Mouse (Mus musculus): Measurements from ENCODE around the gene Mrgpre. TPM values are rescaled to one million over a fixed set of nuclear protein-coding genes. Genes with fewer than 3 reads are reported as not detected.

The Mrgpre gene
- polyA plus RNA-seq, 1 experiment = 2.8 TPM

DNA sequence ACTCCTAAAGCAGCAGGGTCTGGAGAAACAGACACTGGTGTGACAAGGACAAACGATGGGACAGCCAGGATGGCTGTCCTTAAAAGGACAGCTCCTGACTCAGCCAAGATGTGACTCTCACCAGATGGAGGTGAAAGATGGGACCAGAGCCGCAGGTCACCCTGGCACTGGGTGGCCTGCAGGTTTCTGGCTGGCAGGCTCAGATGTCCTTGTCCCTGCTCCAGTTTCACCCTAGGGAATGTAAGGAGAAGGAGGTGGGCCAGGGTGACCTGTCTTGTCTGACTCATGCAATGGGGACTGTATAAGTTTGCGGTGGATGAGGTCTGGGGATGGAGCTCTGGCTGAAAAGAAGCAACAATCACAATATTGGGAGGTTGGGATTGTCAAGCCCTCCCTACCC is 31.7 kb downstream of the Mrgpre start:
- H3K27me3 ChIP-seq (replicated peaks; ENCODE audit: control insufficient read depth, insufficient read depth, low read length) = no peaks in the 10 kb centered on the region
- no peaks in the 10 kb centered on the region for H3K4me1 ChIP-seq (ENCODE audit: control insufficient read depth, insufficient read depth, low read length)
- WGBS = 83% methylated on average over 3 of the region's 3 CpGs
- no peaks in the 10 kb centered on the region for H3K36me3 ChIP-seq (ENCODE audit: control insufficient read depth, insufficient read depth, low read length)
- H3K27ac ChIP-seq (ENCODE audit: insufficient read depth, low read depth, low read length) = no peak overlapping the region
- no peak overlapping the region for H3K4me3 ChIP-seq (ENCODE audit: insufficient read depth, low read depth, low read length)
- TF ChIP-seq CTCF (conservative IDR thresholded peaks at IDR 0.05; ENCODE audit: insufficient read depth, insufficient read length, low read depth, low read length) = no peak
- TF ChIP-seq POLR2A (IDR thresholded peaks at IDR 0.05; ENCODE audit: low read depth, low read length) = no peak
- no peak for DNase-seq

DNA sequence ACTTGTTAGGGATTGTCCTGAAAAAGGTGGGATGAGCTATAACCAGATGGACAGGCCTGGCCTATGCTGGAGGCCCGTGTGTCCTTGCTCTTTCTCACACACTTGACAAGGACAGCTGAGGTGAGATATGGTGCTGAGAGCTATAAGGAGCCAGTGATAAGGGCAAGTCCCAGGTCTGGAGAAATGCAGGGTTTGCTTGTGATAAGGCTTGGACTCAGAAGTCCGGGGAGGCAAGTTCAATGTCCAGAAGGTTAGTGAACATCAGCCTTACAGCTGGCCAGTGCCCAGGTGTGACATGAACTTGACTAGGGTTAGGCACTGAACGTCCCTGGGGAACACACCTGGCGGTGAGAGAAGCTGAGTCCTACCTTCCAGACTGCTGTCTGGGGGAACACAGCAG is 32.2 kb downstream of the Mrgpre start:
- TF ChIP-seq CTCF (conservative IDR thresholded peaks at IDR 0.05; ENCODE audit: insufficient read depth, insufficient read length, low read depth, low read length) (no peak), POLR2A (IDR thresholded peaks at IDR 0.05; ENCODE audit: low read depth, low read length) (no peak)
- H3K27me3 ChIP-seq (replicated peaks; ENCODE audit: control insufficient read depth, insufficient read depth, low read length) = no peaks in the 10 kb centered on the region
- no peaks in the 10 kb centered on the region for H3K4me1 ChIP-seq (ENCODE audit: control insufficient read depth, insufficient read depth, low read length)
- no peak overlapping the region for H3K4me3 ChIP-seq (ENCODE audit: insufficient read depth, low read depth, low read length)
- DNase-seq = no peak
- no peak overlapping the region for H3K27ac ChIP-seq (ENCODE audit: insufficient read depth, low read depth, low read length)
- WGBS = 50% methylated on average over 4 of the region's 4 CpGs
- no peaks in the 10 kb centered on the region for H3K36me3 ChIP-seq (ENCODE audit: control insufficient read depth, insufficient read depth, low read length)

DNA sequence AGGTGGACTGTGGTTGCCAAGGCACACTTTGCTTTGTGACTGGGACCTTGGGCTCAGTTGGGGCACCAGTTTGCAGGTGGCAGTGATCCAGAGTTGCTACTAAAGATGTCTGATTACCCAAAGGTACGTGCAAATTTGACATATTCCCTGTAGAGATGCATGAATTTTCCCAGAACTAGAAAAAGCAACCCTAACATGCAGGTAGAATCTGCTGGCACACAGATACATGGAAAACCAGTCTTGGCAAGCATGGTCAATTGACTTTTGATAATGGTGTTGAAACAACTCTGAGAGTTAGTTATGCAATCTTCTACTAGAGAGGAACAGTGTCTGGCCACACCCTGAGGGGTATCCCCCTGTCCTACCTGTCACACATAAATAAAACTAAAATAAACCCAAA is 32.9 kb downstream of the Mrgpre start:
- Histone ChIP-seq H3K27ac (ENCODE audit: insufficient read depth, low read depth, low read length) (no peak overlapping the region), H3K4me3 (ENCODE audit: insufficient read depth, low read depth, low read length) (no peak overlapping the region), H3K27me3 (replicated peaks; ENCODE audit: control insufficient read depth, insufficient read depth, low read length) (no peaks in the 10 kb centered on the region), H3K4me1 (ENCODE audit: control insufficient read depth, insufficient read depth, low read length) (no peaks in the 10 kb centered on the region), H3K36me3 (ENCODE audit: control insufficient read depth, insufficient read depth, low read length) (no peaks in the 10 kb centered on the region)
- TF ChIP-seq CTCF (conservative IDR thresholded peaks at IDR 0.05; ENCODE audit: insufficient read depth, insufficient read length, low read depth, low read length) (no peak), POLR2A (IDR thresholded peaks at IDR 0.05; ENCODE audit: low read depth, low read length) (no peak)
- 74% methylated on average over 1 of the region's 1 CpGs for WGBS
- DNase-seq = no peak

DNA sequence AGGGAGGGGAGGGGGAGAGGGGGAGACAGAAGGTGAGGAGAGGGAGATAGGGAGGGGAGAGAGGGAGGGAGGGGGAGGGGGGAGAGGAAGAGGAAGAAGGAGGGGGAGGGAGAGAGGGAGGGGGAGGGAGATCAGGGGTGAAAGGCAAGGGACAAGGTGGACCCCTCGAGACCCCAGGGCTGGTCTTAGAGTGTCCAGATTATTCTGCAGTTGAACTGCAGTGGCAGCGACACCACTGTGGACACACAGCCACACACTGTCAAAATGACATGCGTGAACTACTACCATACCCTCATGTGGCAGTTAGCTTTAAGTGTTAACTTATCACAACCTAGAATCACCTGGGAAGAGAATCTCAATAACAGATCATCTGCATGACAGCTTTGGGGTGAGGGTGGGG is 35.3 kb downstream of the Mrgpre start:
- no peak overlapping the region for H3K27ac ChIP-seq (ENCODE audit: insufficient read depth, low read depth, low read length)
- no peaks in the 10 kb centered on the region for H3K36me3 ChIP-seq (ENCODE audit: control insufficient read depth, insufficient read depth, low read length)
- no peak overlapping the region for H3K4me3 ChIP-seq (ENCODE audit: insufficient read depth, low read depth, low read length)
- DNase-seq = no peak
- WGBS = 73% methylated on average over 3 of the region's 3 CpGs
- TF ChIP-seq CTCF (conservative IDR thresholded peaks at IDR 0.05; ENCODE audit: insufficient read depth, insufficient read length, low read depth, low read length) (no peak), POLR2A (IDR thresholded peaks at IDR 0.05; ENCODE audit: low read depth, low read length) (no peak)
- no peaks in the 10 kb centered on the region for H3K27me3 ChIP-seq (replicated peaks; ENCODE audit: control insufficient read depth, insufficient read depth, low read length)
- H3K4me1 ChIP-seq (ENCODE audit: control insufficient read depth, insufficient read depth, low read length) = no peaks in the 10 kb centered on the region

DNA sequence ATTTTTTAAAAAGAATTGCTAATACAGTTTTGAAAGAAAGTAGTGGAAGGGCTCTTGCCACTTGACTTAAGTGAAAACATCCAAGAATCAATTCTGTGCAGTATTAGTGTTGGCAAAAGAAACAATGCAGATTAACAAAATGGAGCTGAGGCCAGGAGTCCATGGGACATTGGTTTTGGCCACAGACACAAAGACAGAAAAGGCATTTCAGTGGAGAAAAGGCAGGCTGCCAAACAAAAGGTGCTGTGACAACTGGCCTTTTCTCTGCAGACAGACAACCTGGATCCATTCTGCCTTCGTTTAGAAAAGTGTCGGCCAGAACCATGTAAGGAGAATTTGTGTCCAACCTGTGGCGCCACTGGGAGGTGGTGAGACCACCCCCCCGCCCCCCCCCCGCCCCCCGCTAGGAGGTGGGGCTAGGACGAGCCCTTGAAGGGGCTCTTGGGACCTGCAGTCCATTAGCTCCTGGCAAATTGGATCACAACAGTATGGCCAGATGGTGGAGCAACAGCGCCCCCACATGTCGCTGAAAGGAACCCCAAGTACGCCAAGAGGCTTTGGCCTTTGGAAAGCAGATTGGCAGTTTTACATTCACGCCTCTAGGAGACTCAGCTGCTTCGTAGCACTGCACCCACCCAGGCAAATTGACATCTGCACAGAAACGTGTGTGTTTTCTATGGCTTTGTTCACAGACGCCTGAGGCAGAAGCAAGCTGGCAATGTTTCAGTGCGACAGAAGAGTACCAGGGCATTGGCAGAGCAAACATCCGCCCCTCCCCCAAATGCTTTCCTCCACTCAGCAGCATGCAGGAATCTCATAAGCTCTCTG is 36.0 kb downstream of the Mrgpre start:
- H3K36me3 ChIP-seq (ENCODE audit: control insufficient read depth, insufficient read depth, low read length) = no peaks in the 10 kb centered on the region
- no peaks in the 10 kb centered on the region for H3K27me3 ChIP-seq (replicated peaks; ENCODE audit: control insufficient read depth, insufficient read depth, low read length)
- H3K4me1 ChIP-seq (ENCODE audit: control insufficient read depth, insufficient read depth, low read length) = no peaks in the 10 kb centered on the region
- TF ChIP-seq CTCF (conservative IDR thresholded peaks at IDR 0.05; ENCODE audit: insufficient read depth, insufficient read length, low read depth, low read length) (peak; percentile 98), POLR2A (IDR thresholded peaks at IDR 0.05; ENCODE audit: low read depth, low read length) (no peak)
- WGBS = 4% methylated on average over 16 of the region's 16 CpGs
- H3K27ac ChIP-seq (ENCODE audit: insufficient read depth, low read depth, low read length) = no peak overlapping the region
- DNase-seq = peak; percentile 92
- no peak overlapping the region for H3K4me3 ChIP-seq (ENCODE audit: insufficient read depth, low read depth, low read length)

DNA sequence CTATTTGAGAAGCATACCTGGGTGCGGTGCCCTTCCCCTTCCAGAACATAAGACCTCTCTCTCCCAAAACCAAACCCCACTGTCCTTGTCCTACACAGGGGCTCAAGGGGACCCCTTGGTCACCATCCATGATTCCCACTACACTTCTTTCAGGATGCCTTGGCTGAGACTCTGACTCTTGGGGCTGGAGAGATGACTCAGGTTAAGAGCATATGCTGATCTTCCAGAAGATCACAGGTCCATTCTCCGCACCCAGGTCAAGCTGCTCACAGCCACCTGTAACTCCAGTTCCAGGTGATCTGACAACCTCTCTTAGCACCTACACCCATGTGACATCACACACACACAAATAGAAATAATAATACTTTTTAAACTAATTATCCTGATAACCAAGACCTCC is 43.6 kb downstream of the Mrgpre start:
- H3K27me3 ChIP-seq (replicated peaks; ENCODE audit: control insufficient read depth, insufficient read depth, low read length) = no peaks in the 10 kb centered on the region
- H3K27ac ChIP-seq (ENCODE audit: insufficient read depth, low read depth, low read length) = no peak overlapping the region; the same call in 1 of the 2 replicates
- H3K4me1 ChIP-seq (ENCODE audit: control insufficient read depth, insufficient read depth, low read length) = peaks cover 8% of the 10 kb centered on the region; the same call in 1 of the 2 replicates
- no peak for DNase-seq
- 28% methylated on average over 2 of the region's 2 CpGs for WGBS
- H3K4me3 ChIP-seq (ENCODE audit: insufficient read depth, low read depth, low read length) = peak overlapping the region; percentile 93
- no peak for TF ChIP-seq POLR2A (IDR thresholded peaks at IDR 0.05; ENCODE audit: low read depth, low read length)
- no peak for TF ChIP-seq CTCF (conservative IDR thresholded peaks at IDR 0.05; ENCODE audit: insufficient read depth, insufficient read length, low read depth, low read length)
- no peaks in the 10 kb centered on the region for H3K36me3 ChIP-seq (ENCODE audit: control insufficient read depth, insufficient read depth, low read length)

DNA sequence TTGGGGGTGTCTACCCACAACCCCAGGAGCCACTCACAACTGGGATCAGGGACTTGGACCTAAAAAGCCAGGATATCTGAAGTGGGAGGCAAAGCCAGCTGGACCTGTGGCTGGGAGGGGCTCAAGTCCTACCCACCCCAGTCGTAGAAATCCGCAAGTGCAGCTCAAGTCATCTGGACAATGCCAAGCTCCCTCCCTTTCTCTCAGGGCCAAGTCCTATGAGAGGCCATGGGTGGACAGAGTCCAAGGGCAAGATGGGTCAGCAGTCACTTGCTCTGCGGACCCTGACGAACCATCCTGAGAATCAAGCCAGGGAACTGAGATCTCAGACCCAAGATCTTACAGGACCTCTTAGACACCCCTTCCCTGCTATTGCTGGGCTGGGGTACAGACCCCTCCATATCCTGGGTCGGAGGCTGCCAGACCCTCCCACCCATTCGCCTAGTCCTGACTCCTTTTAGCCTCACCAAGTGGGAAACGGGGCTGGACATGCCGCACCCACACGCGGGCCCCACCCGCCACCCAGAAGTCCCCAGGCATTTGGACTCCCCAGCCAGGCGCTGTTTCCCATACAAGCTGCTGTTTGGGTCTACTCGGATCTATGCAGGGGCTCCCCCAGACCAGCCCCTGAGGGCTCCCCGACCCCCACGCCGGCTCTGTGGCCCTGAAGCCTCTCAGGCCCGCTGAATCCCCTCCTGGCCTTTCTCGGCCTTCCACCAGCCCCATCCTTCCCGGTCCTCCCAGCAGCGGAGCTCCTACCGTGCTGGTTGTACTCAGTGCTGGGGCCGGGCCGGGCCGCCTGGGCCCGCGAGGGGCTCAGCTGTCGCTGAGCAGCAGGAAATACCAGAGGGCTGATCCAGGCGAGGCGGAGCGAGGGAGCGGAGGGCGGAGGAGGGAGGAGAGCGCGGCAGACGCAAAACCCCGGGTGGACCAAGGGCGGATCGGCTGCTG is 44.5 kb downstream of the Mrgpre start:
- 3% methylated on average over 38 of the region's 38 CpGs for WGBS
- H3K4me1 ChIP-seq (ENCODE audit: control insufficient read depth, insufficient read depth, low read length) = peaks cover 8% of the 10 kb centered on the region; the same call in 1 of the 2 replicates
- peak overlapping the region; percentile 84 for H3K27ac ChIP-seq (ENCODE audit: insufficient read depth, low read depth, low read length)
- TF ChIP-seq POLR2A (IDR thresholded peaks at IDR 0.05; ENCODE audit: low read depth, low read length) (peak; percentile 47), CTCF (conservative IDR thresholded peaks at IDR 0.05; ENCODE audit: insufficient read depth, insufficient read length, low read depth, low read length) (no peak)
- H3K36me3 ChIP-seq (ENCODE audit: control insufficient read depth, insufficient read depth, low read length) = no peaks in the 10 kb centered on the region
- peak overlapping the region; percentile 93 for H3K4me3 ChIP-seq (ENCODE audit: insufficient read depth, low read depth, low read length)
- no peaks in the 10 kb centered on the region for H3K27me3 ChIP-seq (replicated peaks; ENCODE audit: control insufficient read depth, insufficient read depth, low read length)
- DNase-seq = peak; percentile 89
